Mouse (Mus musculus): ENCODE results near the gene 0610012G03Rik. TPM values are rescaled to one million over a fixed set of nuclear protein-coding genes. Genes with fewer than 3 reads are reported as not detected.

0610012G03Rik gene
- total and polyA plus RNA-seq, 3 experiments, result 11.7 to 69.4 (median 25.2) TPM

DNA sequence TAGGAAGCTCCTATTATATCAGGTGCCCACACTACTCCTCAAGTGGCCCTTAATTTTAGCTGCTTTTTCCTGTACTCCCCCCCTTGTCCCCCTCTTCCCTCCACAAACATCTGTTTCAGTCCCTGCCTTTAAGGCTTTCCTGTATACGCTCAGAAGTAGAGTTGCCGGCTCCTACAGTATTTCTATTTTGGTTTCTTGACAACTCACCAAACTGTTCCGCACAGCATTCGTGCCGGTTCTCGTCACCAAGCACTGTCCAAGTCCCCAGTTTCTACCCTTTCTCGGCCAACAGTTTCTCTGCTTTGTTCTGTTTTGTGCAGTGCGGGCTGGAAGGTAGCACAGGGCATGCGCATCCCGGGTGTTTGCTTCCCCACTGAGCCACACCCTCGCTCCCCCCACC lies 39.3 kb downstream of the 0610012G03Rik start:
- Histone ChIP-seq H3K4me3 (ENCODE audit: low read depth, low read length) (no peak overlapping the region), H3K9me3 (replicated peaks) (no peaks in the 10 kb centered on the region)

DNA sequence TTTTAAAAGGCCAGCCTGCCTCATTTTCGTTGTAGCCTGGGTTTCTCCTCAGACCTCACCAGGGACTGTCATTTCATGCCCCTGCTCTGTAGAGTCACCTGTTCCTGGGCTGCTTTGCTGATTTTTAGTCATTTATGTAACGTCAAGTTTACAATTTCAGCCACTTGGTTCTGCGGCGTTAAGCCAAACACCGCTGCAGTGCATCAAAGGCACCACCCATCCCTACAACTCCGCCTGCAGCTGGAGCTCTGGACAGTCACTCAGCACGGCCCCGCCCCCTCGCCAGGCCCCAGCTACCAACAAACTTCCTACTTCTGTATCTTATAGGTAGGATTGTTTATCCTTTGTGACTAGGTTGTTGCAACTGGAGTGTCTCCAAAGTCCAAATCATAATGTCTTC lies 41.4 kb downstream of the 0610012G03Rik start:
- Histone ChIP-seq H3K4me1 (ENCODE audit: insufficient read depth, low read depth, low read length) (no peaks in the 10 kb centered on the region), H3K36me3 (replicated peaks) (no peaks in the 10 kb centered on the region), H3K27me3 (ENCODE audit: insufficient read depth, low read length) (peaks cover 17% of the 10 kb centered on the region; the same call in 1 of the 2 replicates), H3K4me3 (ENCODE audit: low read depth, low read length) (no peak overlapping the region), H3K9me3 (replicated peaks) (no peaks in the 10 kb centered on the region)
- no peak for DNase-seq (ENCODE audit: low spot score)
- ATAC-seq (ENCODE audit: extremely low read depth, insufficient number of reproducible peaks, low FRiP score, poor library complexity, severe bottlenecking), result no peak
- no peak for TF ChIP-seq POLR2AphosphoS5 (IDR thresholded peaks at IDR 0.05; ENCODE audit: insufficient replicate concordance, low read depth, low read length)
- TF ChIP-seq TAL1 (conservative IDR thresholded peaks at IDR 0.05; ENCODE audit: low read depth, low read length), result no peak
- no peak for TF ChIP-seq GATA1 (IDR thresholded peaks at IDR 0.05; ENCODE audit: borderline replicate concordance, low read length)
- TF ChIP-seq GATA2 (IDR thresholded peaks at IDR 0.05; ENCODE audit: borderline replicate concordance, low read depth, low read length), result no peak
- TF ChIP-seq CTCF (IDR thresholded peaks at IDR 0.05; ENCODE audit: low read depth, low read length), result no peak

More for the DNA sequence above, 39.3 kb downstream of the 0610012G03Rik start:
- TF ChIP-seq TAL1 (conservative IDR thresholded peaks at IDR 0.05; ENCODE audit: low read depth, low read length) (no peak), POLR2AphosphoS5 (IDR thresholded peaks at IDR 0.05; ENCODE audit: insufficient replicate concordance, low read depth, low read length) (no peak), GATA2 (IDR thresholded peaks at IDR 0.05; ENCODE audit: borderline replicate concordance, low read depth, low read length) (no peak), GATA1 (IDR thresholded peaks at IDR 0.05; ENCODE audit: borderline replicate concordance, low read length) (no peak), CTCF (IDR thresholded peaks at IDR 0.05; ENCODE audit: low read depth, low read length) (no peak)
- Histone ChIP-seq H3K4me1 (ENCODE audit: insufficient read depth, low read depth, low read length) (no peaks in the 10 kb centered on the region), H3K27me3 (ENCODE audit: insufficient read depth, low read length) (peaks cover 23% of the 10 kb centered on the region), H3K36me3 (replicated peaks) (no peaks in the 10 kb centered on the region)
- DNase-seq (ENCODE audit: low spot score) (no peak), ATAC-seq (ENCODE audit: extremely low read depth, insufficient number of reproducible peaks, low FRiP score, poor library complexity, severe bottlenecking) (no peak)

DNA sequence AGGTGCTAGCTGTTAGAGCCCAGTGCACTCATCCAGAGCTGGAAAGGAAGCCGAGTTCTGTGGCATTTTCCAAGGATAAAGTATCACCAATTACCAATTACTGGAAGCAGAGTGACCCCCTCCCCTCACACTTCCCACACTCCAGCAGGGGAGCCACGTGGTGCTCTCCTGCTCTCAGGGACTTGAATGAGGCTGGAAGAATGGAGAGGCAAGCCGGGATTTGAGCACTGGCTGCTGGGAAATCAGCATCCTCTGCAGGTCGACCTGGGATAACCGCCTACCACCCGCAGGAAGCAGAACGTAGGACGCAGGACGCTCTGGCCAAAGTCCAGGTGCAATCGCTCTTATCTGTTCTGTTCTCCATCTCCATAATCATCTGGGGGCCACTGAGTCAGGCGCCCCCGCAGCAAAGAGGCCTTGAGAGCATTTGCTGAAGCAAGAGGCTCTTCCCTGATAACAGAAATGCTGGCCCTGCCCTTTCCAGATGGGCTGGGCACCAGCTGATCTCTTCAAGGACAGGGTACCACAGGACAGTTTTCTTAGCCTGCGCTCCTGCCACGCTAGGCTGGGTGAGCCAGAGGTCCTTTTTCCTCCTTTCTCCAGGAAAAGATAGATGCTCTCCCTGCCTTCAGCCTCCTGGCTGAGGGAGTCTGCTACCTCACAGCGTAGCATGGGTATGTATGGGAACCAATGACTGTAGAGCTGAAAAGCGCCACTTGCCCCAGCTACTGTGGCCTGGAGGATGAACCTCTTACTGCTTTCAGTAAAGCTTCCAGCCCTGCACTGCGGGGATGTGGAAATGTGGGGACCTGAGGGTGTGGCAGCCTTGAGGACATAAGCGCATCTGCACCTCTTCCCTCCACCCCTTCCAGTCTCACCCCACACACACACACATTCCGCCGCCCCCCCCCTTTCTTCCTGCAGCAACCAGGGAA lies 42.1 kb downstream of the 0610012G03Rik start:
- TF ChIP-seq GATA2 (IDR thresholded peaks at IDR 0.05; ENCODE audit: borderline replicate concordance, low read depth, low read length) (no peak), CTCF (IDR thresholded peaks at IDR 0.05; ENCODE audit: low read depth, low read length) (no peak), TAL1 (conservative IDR thresholded peaks at IDR 0.05; ENCODE audit: low read depth, low read length) (no peak), GATA1 (IDR thresholded peaks at IDR 0.05; ENCODE audit: borderline replicate concordance, low read length) (no peak), POLR2AphosphoS5 (IDR thresholded peaks at IDR 0.05; ENCODE audit: insufficient replicate concordance, low read depth, low read length) (no peak)
- Histone ChIP-seq H3K9me3 (replicated peaks) (no peaks in the 10 kb centered on the region), H3K4me3 (ENCODE audit: low read depth, low read length) (no peak overlapping the region), H3K27me3 (ENCODE audit: insufficient read depth, low read length) (peaks cover 17% of the 10 kb centered on the region; the same call in 1 of the 2 replicates), H3K4me1 (ENCODE audit: insufficient read depth, low read depth, low read length) (no peaks in the 10 kb centered on the region), H3K36me3 (replicated peaks) (no peaks in the 10 kb centered on the region)
- ATAC-seq (ENCODE audit: extremely low read depth, insufficient number of reproducible peaks, low FRiP score, poor library complexity, severe bottlenecking), result no peak
- DNase-seq (ENCODE audit: low spot score), result no peak

DNA sequence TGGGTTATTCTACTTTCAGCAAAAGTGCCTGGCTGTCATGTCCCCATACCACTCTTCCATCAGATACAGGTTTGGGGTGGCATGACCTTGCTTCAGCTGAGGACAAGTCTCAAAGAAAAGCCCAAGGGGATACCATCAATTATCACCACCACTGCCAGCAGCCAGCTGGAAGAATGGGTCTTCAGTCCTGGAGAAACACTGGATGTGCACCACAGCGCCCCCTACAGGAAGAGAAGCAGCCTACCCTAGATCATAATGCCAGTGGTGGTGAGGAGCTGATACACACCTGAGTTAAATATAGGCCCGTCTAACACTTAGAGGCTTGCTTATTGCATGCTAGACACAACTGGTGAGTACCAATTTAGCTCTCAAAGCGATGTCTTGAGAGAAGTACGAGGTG lies 43.0 kb downstream of the 0610012G03Rik start:
- no peak overlapping the region for H3K4me3 ChIP-seq (ENCODE audit: low read depth, low read length)
- no peak for DNase-seq (ENCODE audit: low spot score)
- H3K4me1 ChIP-seq (ENCODE audit: insufficient read depth, low read depth, low read length), result no peaks in the 10 kb centered on the region
- H3K36me3 ChIP-seq (replicated peaks), result no peaks in the 10 kb centered on the region
- peak; percentile 71 for TF ChIP-seq CTCF (IDR thresholded peaks at IDR 0.05; ENCODE audit: low read depth, low read length)
- TF ChIP-seq GATA2 (IDR thresholded peaks at IDR 0.05; ENCODE audit: borderline replicate concordance, low read depth, low read length), result no peak
- TF ChIP-seq GATA1 (IDR thresholded peaks at IDR 0.05; ENCODE audit: borderline replicate concordance, low read length), result no peak
- no peak for TF ChIP-seq POLR2AphosphoS5 (IDR thresholded peaks at IDR 0.05; ENCODE audit: insufficient replicate concordance, low read depth, low read length)
- peaks cover 14% of the 10 kb centered on the region; the same call in 1 of the 2 replicates for H3K27me3 ChIP-seq (ENCODE audit: insufficient read depth, low read length)
- no peaks in the 10 kb centered on the region for H3K9me3 ChIP-seq (replicated peaks)
- ATAC-seq (ENCODE audit: extremely low read depth, insufficient number of reproducible peaks, low FRiP score, poor library complexity, severe bottlenecking), result no peak

DNA sequence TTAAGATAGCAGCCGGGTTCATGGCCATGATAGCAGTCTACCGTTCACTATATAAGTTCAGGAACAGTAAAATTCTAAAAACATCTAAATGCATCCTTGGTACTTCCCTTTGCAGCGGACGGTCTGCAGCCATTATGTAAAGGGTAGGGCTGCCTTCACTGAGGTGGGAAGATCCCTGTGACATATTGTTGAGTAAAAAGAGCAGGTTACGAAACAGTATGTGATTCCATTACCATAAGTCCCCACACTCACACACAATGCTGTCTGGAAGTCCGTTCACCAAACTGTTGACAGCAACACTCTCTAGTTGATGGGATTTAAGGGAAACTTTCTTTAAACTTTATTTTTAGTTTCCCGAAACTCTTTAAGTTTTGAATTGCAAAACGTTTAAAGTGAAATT lies 45.1 kb downstream of the 0610012G03Rik start:
- TF ChIP-seq TAL1 (conservative IDR thresholded peaks at IDR 0.05; ENCODE audit: low read depth, low read length) (no peak), POLR2AphosphoS5 (IDR thresholded peaks at IDR 0.05; ENCODE audit: insufficient replicate concordance, low read depth, low read length) (no peak), GATA2 (IDR thresholded peaks at IDR 0.05; ENCODE audit: borderline replicate concordance, low read depth, low read length) (no peak), GATA1 (IDR thresholded peaks at IDR 0.05; ENCODE audit: borderline replicate concordance, low read length) (no peak), CTCF (IDR thresholded peaks at IDR 0.05; ENCODE audit: low read depth, low read length) (no peak)
- no peak for ATAC-seq (ENCODE audit: extremely low read depth, insufficient number of reproducible peaks, low FRiP score, poor library complexity, severe bottlenecking)

DNA sequence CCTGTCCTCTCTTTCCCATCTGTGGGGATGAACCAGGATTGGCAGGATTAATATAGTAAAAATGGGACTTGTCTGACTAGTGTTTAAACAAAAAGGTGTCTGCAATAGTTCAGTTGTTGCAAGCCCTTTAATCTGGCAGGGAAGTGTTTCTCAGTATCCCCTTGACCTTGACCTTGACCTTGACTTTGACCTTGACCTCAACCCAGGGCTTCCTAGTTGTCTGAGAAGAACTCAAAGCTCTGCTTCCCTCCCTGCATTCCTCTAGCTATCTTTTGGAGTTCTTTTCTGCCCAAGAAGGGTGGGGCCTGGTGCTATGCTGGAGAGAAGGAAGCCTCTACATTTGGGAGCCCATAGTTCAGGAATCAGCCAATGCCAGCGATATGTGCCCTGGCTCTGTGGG lies 46.4 kb downstream of the 0610012G03Rik start:
- TF ChIP-seq POLR2AphosphoS5 (IDR thresholded peaks at IDR 0.05; ENCODE audit: insufficient replicate concordance, low read depth, low read length) (no peak), TAL1 (conservative IDR thresholded peaks at IDR 0.05; ENCODE audit: low read depth, low read length) (no peak), GATA2 (IDR thresholded peaks at IDR 0.05; ENCODE audit: borderline replicate concordance, low read depth, low read length) (no peak), GATA1 (IDR thresholded peaks at IDR 0.05; ENCODE audit: borderline replicate concordance, low read length) (no peak), CTCF (IDR thresholded peaks at IDR 0.05; ENCODE audit: low read depth, low read length) (no peak)
- H3K9me3 ChIP-seq (replicated peaks), result no peaks in the 10 kb centered on the region; the same call in 1 of the 2 replicates

More for the DNA sequence above, 45.1 kb downstream of the 0610012G03Rik start:
- Histone ChIP-seq H3K4me1 (ENCODE audit: insufficient read depth, low read depth, low read length) (no peaks in the 10 kb centered on the region), H3K36me3 (replicated peaks) (no peaks in the 10 kb centered on the region), H3K4me3 (ENCODE audit: low read depth, low read length) (no peak overlapping the region), H3K9me3 (replicated peaks) (no peaks in the 10 kb centered on the region; the same call in 1 of the 2 replicates), H3K27me3 (ENCODE audit: insufficient read depth, low read length) (peaks cover 12% of the 10 kb centered on the region)
- no peak for DNase-seq (ENCODE audit: low spot score)

More for the DNA sequence above, 46.4 kb downstream of the 0610012G03Rik start:
- ATAC-seq (ENCODE audit: extremely low read depth, insufficient number of reproducible peaks, low FRiP score, poor library complexity, severe bottlenecking) (no peak), DNase-seq (ENCODE audit: low spot score) (no peak)
- H3K4me1 ChIP-seq (ENCODE audit: insufficient read depth, low read depth, low read length), result no peaks in the 10 kb centered on the region
- no peaks in the 10 kb centered on the region for H3K36me3 ChIP-seq (replicated peaks)
- peaks cover 17% of the 10 kb centered on the region for H3K27me3 ChIP-seq (ENCODE audit: insufficient read depth, low read length)
- H3K4me3 ChIP-seq (ENCODE audit: low read depth, low read length), result no peak overlapping the region

Data from G1E (cell line).